Mouse (Mus musculus) thymus, adult 2 months (tissue): Measurements from ENCODE around the gene Rbp2.

Experiments
- CTCF ChIP-seq: fragments of 200-500 bp; IDR thresholded peaks from 2 replicates; pipeline ENCODE4 v1.5.1; 2012; ENCODE audit warnings: mild to moderate bottlenecking, control low read depth, low read length, moderate library complexity, borderline replicate concordance; ENCODE audit not compliant: control insufficient read depth, poor library complexity, insufficient read depth; ENCODE audit errors: extremely low read depth
- POLR2A ChIP-seq: fragments of 200-500 bp; IDR thresholded peaks from 2 replicates; pipeline ENCODE4 v1.6.1; 2012; ENCODE audit warnings: mild to moderate bottlenecking, low read length, control low read depth, moderate library complexity; ENCODE audit not compliant: control insufficient read depth, poor library complexity, insufficient read depth; ENCODE audit errors: extremely low read depth

DNA sequence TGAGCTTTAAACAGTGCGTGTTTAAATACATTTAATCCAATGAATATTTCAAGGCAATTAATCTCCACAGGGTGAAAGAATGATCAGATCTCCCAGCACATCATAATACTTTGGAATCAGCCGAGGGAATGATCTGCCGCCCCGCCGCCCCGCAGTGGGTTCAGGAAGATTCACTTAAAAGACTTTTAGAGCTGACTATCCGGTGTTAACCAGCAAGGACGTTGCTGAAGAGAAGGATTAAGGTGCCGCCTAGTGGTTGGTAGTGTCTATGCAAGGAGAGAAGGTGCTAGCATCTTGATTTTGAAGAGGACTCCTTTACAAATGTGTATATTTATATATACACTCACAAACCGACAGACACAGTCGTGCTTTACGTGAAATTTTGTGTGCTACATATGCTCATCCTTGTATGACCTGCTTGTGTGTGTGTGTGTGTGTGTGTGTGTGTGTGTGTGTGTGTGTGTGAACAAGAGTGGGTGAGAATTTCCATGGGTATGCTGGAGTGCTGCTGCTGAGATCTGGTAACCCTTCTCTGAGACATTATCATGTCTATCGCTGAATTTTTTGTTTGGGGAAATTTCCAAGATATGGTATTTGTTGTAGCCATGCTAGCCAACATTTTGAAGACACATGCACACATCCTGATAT is 52.9 kb downstream of the Rbp2 start:
- TF ChIP-seq CTCF (no peak), POLR2A (no peak)
